Mouse (Mus musculus) heart, postnatal 36 days (tissue): Measurements from ENCODE around the gene Gm38394. TPM values are rescaled to one million over a fixed set of nuclear protein-coding genes. Genes with fewer than 3 reads are reported as not detected.

ENCODE experiments used
- DNase-seq, 2 experiments: peaks; one replicate each; pipeline ENCODE4 v3.0.0; 2021 to 2022
- intact Hi-C: fragments of 180-260 bp; cut with DNase I; formaldehyde crosslinking; loops from one replicate; pipeline ENCODE4 v1.15.1; 2025
- total RNA-seq, 2 experiments: library from RNA; stranded (reverse); gene quantifications; 2 replicates each; pipeline ENCODE4 v1.2.3; 2021

The Gm38394 gene
- total RNA-seq, 2 experiments from 2014 or later, result 17.8 to 18.4 TPM

- intact Hi-C loops, result no loop called here
- DNase-seq, result no peak
Measured at GRCm38 (mm10) chr1:133596298-133597007, 64.7 kb downstream of the Gm38394 start.

- intact Hi-C loops, result loop anchor here (1.0 to 10.0 kb wide), 2 partner anchors 91 to 201 kb away; no protein-coding TSS in a partner anchor
- no peak for DNase-seq
Measured at GRCm38 (mm10) chr1:133585995-133586537, 75.1 kb downstream of the Gm38394 start.

DNA sequence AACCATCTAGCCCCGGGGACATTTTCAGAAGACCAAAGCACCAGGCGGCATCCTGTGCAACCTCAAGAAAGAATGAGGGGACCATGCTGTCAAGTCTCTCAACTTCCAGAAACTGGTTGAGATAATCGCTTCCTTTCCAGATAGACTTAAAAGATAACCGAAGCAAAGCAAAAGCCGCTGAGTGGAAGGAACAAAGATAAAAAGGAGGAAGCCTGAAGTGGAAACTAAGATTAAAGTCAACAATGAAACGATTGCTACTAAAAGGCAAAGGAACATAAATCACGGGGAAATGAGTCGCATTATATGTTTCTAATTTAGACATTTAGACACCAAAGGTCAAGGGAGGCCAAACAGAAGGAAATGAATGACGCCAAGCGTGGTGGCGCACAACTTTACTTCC lies 89.8 kb downstream of the Gm38394 start:
- no peak for DNase-seq
- intact Hi-C loops, result no loop called here

Other genes starting within 250 kb of the Gm38394 start
- gene Sox13, start 236.9 kb downstream of the Gm38394 start, total RNA-seq, result 10 to 100 TPM; 16.1 to 16.7 TPM
- gene Snrpe, start 51.0 kb downstream of the Gm38394 start, total RNA-seq, result 10 to 100 TPM; 72.0 to 79.2 TPM
- 1 to 10 TPM; 2.8 to 5.0 TPM for gene Zbed6, start 433 bp downstream of the Gm38394 start, total RNA-seq
- gene Lax1, start 28.8 kb upstream of the Gm38394 start, total RNA-seq, result under 1 TPM; 0.22 to 0.33 TPM
- gene Atp2b4, start 139.7 kb upstream of the Gm38394 start, total RNA-seq, result 10 to 100 TPM; 19.5 to 23.7 TPM
- under 1 TPM; 0.42 to 0.65 TPM for gene Optc, start 246.7 kb upstream of the Gm38394 start, total RNA-seq